Mouse (Mus musculus): ENCODE data around the gene Nadk.

DNA sequence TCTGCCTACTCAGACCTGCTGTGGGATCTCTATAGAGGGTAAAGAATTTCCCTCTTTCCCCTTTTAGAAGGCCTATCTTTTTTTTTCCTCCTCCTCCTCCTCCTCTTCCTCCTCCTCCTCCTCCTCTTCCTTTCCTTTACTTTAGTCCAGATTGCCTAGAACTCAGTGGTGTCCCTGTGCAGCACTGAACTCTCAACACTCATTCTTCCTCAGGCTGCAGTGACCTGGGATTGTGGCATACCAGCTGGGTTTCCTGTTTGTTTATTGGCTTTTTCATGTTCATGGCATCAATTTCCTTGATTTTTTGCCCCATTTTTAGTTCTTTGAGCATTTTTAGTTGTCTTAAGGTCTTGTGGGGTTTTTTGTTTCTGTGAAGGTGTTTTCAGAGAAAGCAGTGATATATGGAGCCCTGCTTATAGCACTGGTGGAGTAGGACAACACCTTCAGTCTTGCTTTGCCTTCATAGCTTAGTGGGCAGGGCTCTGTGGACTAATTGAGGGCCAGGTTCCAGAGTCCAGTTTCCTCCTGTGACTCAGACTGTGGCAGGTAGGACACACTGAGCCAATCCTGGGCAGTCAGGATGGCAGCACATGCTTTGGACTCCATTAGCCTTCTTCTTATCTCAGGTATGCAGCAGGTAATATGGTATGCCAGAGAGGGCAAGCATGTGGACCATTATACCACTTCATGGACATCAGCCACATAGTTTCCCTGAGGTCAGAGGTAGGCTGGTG is 73.8 kb downstream of the Nadk start:
- no peak for TF ChIP-seq SRF (IDR thresholded peaks at IDR 0.05; ENCODE audit: control insufficient read depth, insufficient read length, low read depth)
- no peak for TF ChIP-seq E2F4 (IDR thresholded peaks at IDR 0.05; ENCODE audit: insufficient read depth)
- TF ChIP-seq POLR2A (IDR thresholded peaks at IDR 0.05; ENCODE audit: insufficient read length, low read depth) = no peak
- TF ChIP-seq USF1 (IDR thresholded peaks at IDR 0.05; ENCODE audit: low read depth) = no peak
- no peak for TF ChIP-seq CEBPB (IDR thresholded peaks at IDR 0.05; ENCODE audit: insufficient read depth, poor library complexity, severe bottlenecking)
- TF ChIP-seq REST (IDR thresholded peaks at IDR 0.05; ENCODE audit: insufficient read depth, insufficient read length) = no peak
- no peak for TF ChIP-seq TCF12 (IDR thresholded peaks at IDR 0.05; ENCODE audit: insufficient read depth, poor library complexity, severe bottlenecking)
- no peak for TF ChIP-seq MAX (IDR thresholded peaks at IDR 0.05; ENCODE audit: low read depth)
- TF ChIP-seq POLR2AphosphoS2 (IDR thresholded peaks at IDR 0.05; ENCODE audit: insufficient read length, low read depth) = no peak
- no peak for TF ChIP-seq MYOD1 (IDR thresholded peaks at IDR 0.05; ENCODE audit: control insufficient read depth in 1 of 3, insufficient read length in 2 of 3, low read depth in 2 of 3)
- TF ChIP-seq MYOG (IDR thresholded peaks at IDR 0.05; ENCODE audit: control insufficient read depth in 1 of 3, insufficient read depth in 1 of 3, insufficient read length in 2 of 3, low read depth in 2 of 3) = no peak
- no peak for TF ChIP-seq TCF3 (IDR thresholded peaks at IDR 0.05; ENCODE audit: insufficient read length, low read depth)
